Mouse (Mus musculus) v-Abl transformed pro-B cells (cell line): Measurements from ENCODE around the gene Col4a4.

Experiments used
- in situ Hi-C, 2 experiments: fragments of 400-800 bp; cut with MboI; formaldehyde crosslinking; loops; one replicate each; pipeline ENCODE4 v1.15.1; 2025; ENCODE audit not compliant: unreplicated experiment in 2 of 2

Col4a4 gene

GRCm38 (mm10) chr1:82578320-82578719 is 8.3 kb downstream of the Col4a4 start:
- in situ Hi-C loops = no loop called here

- in situ Hi-C loops = no loop called here
Observed at GRCm38 (mm10) chr1:82577915-82578314, 8.7 kb downstream of the Col4a4 start.

- in situ Hi-C loops = no loop called here
Observed at GRCm38 (mm10) chr1:82577339-82577738, 9.3 kb downstream of the Col4a4 start.

- in situ Hi-C loops = no loop called here
Observed at GRCm38 (mm10) chr1:82576182-82576581, 10.5 kb downstream of the Col4a4 start.

GRCm38 (mm10) chr1:82575681-82576080 is 11.0 kb downstream of the Col4a4 start:
- in situ Hi-C loops = no loop called here

GRCm38 (mm10) chr1:82571758-82572157 is 14.9 kb downstream of the Col4a4 start:
- in situ Hi-C loops = loop anchor here (25.0 kb wide), 3 partner anchors 216 to 1141 kb away; no protein-coding TSS in a partner anchor

- in situ Hi-C loops = loop anchor here (25.0 kb wide), 3 partner anchors 218 to 1143 kb away; no protein-coding TSS in a partner anchor
Observed at GRCm38 (mm10) chr1:82569405-82569804, 17.2 kb downstream of the Col4a4 start.

- in situ Hi-C loops = loop anchor here (25.0 kb wide), 3 partner anchors 227 to 1152 kb away; no protein-coding TSS in a partner anchor
Observed at GRCm38 (mm10) chr1:82560223-82560622, 26.4 kb downstream of the Col4a4 start.

GRCm38 (mm10) chr1:82554889-82555288 is 31.8 kb downstream of the Col4a4 start:
- in situ Hi-C loops = loop anchor here (10.0 to 25.0 kb wide), 4 partner anchors 232 to 1157 kb away; no protein-coding TSS in a partner anchor

GRCm38 (mm10) chr1:82554443-82554850 is 32.2 kb downstream of the Col4a4 start:
- in situ Hi-C loops = loop anchor here (10.0 to 25.0 kb wide), 4 partner anchors 233 to 1158 kb away; no protein-coding TSS in a partner anchor

- in situ Hi-C loops = no loop called here
Observed at GRCm38 (mm10) chr1:82545199-82545960, 41.3 kb downstream of the Col4a4 start.

GRCm38 (mm10) chr1:82544419-82545185 is 42.0 kb downstream of the Col4a4 start:
- in situ Hi-C loops = no loop called here

- in situ Hi-C loops = no loop called here
Observed at GRCm38 (mm10) chr1:82543934-82544333, 42.7 kb downstream of the Col4a4 start.

- in situ Hi-C loops = no loop called here
Observed at GRCm38 (mm10) chr1:82540056-82540455, 46.6 kb downstream of the Col4a4 start.

- in situ Hi-C loops = no loop called here
Observed at GRCm38 (mm10) chr1:82537848-82538247, 48.8 kb downstream of the Col4a4 start.

GRCm38 (mm10) chr1:82536515-82537174 is 50.0 kb downstream of the Col4a4 start:
- in situ Hi-C loops = no loop called here

GRCm38 (mm10) chr1:82527931-82528330 is 58.7 kb downstream of the Col4a4 start:
- in situ Hi-C loops = no loop called here

GRCm38 (mm10) chr1:82491954-82492353 is 94.7 kb downstream of the Col4a4 start:
- in situ Hi-C loops = no loop called here

- in situ Hi-C loops = no loop called here
Observed at GRCm38 (mm10) chr1:82486371-82486770, 100.3 kb downstream of the Col4a4 start.

- in situ Hi-C loops = no loop called here
Observed at GRCm38 (mm10) chr1:82482371-82482770, 104.3 kb downstream of the Col4a4 start.
